ENCODE assay signal across 22 mouse cellular contexts in the genomic region with DNA sequence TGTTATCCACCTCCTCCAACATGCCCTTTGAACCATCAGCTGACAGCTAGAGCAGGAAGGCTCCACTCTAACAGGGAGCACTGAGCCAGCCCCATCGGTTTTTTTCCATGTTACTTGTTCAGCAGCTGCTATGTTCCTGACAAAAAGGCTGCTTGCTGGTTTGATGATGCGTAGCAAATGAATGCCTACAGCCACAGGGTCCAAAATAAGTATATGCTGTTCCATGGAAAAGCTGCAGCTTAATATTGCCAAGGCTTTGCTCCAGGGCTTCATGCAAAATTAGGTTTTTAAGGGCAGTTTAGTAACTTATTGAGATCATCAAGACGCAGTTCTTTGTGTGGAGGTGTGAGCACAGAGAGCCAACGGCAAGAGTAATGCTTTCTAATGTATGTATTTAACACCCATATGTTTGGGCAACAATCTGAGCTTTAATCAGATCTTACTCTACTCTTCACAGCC. TPM values are rescaled to one million over a fixed set of nuclear protein-coding genes. Genes with fewer than 3 reads are reported as not detected.
A peak's percentile ranks its signal among the peaks of the same experiment; 100 is the strongest.
DNase-seq lines count a peak whose midpoint lies in the region; ATAC-seq and TF ChIP-seq lines count a peak whose summit lies in the region.
"Had no signal": no experiment of that assay in that cellular context is flagged by ENCODE, and none has a peak within 500 bp of the region (broad histone marks: within the 10 kb centered on the region; RNA-seq: fewer than 3 reads in every experiment).

No protein-coding gene starts in this region.

- H3K9ac ChIP-seq in heart, adult 2 months (ENCODE audit: low read depth, low read length), result no peak overlapping the region
- H3K9ac ChIP-seq in hindbrain, embryonic 12.5 days, result no peak overlapping the region
- no peak overlapping the region for H3K9ac ChIP-seq in kidney, embryonic 15.5 days
- no peak overlapping the region for H3K9ac ChIP-seq in neural tube, embryonic 15.5 days (replicated peaks)
- H3K9ac ChIP-seq: embryonic facial prominence, embryonic 13.5 days; heart, embryonic 13.5 days; lung, embryonic 15.5 days had no signal

- no peaks in the 10 kb centered on the region for H3K9me3 ChIP-seq in hindbrain, embryonic 12.5 days (replicated peaks)
- H3K9me3 ChIP-seq in kidney, embryonic 15.5 days (replicated peaks), result no peaks in the 10 kb centered on the region
- no peaks in the 10 kb centered on the region for H3K9me3 ChIP-seq in neural tube, embryonic 15.5 days (replicated peaks)
- H3K9me3 ChIP-seq: embryonic facial prominence, embryonic 13.5 days; heart, embryonic 13.5 days; lung, embryonic 15.5 days had no signal

- TF ChIP-seq EP300 in heart, adult 2 months (IDR thresholded peaks at IDR 0.05; ENCODE audit: insufficient read depth, low read depth, low read length), result no peak

- H3K79me2 ChIP-seq in heart, adult 2 months (replicated peaks; ENCODE audit: control insufficient read depth, insufficient read depth, low read length), result no peaks in the 10 kb centered on the region

- TF ChIP-seq CTCF in heart, adult 2 months (IDR thresholded peaks at IDR 0.05), result no peak

- H3K4me3 ChIP-seq in heart, adult 2 months, result no peak overlapping the region
- H3K4me3 ChIP-seq in hindbrain, embryonic 12.5 days, result no peak overlapping the region
- no peak overlapping the region for H3K4me3 ChIP-seq in kidney, embryonic 15.5 days (replicated peaks)
- no peak overlapping the region for H3K4me3 ChIP-seq in neural tube, embryonic 15.5 days (replicated peaks)
- H3K4me3 ChIP-seq: embryonic facial prominence, embryonic 13.5 days; heart, embryonic 13.5 days; lung, embryonic 15.5 days had no signal

- ATAC-seq in hindbrain, embryonic 12.5 days (ENCODE audit: low FRiP score), result peak; percentile 69
- ATAC-seq in kidney, embryonic 15.5 days (replicated peaks; ENCODE audit: low FRiP score), result peak; percentile 52
- peak; percentile 53; the same call in 1 of the 2 replicates for ATAC-seq in neural tube, embryonic 15.5 days (ENCODE audit: low FRiP score)

- TF ChIP-seq POLR2A in heart, adult 2 months (IDR thresholded peaks at IDR 0.05; ENCODE audit: insufficient read depth, low read depth, low read length), result no peak

- no peaks in the 10 kb centered on the region for H3K27me3 ChIP-seq in heart, adult 2 months (ENCODE audit: control insufficient read depth, insufficient read depth, low read length)
- no peaks in the 10 kb centered on the region for H3K27me3 ChIP-seq in hindbrain, embryonic 12.5 days
- H3K27me3 ChIP-seq in kidney, embryonic 15.5 days, result peaks cover 5% of the 10 kb centered on the region; the same call in 1 of the 2 replicates
- H3K27me3 ChIP-seq in neural tube, embryonic 15.5 days (replicated peaks), result no peaks in the 10 kb centered on the region
- H3K27me3 ChIP-seq: embryonic facial prominence, embryonic 13.5 days; heart, embryonic 13.5 days; lung, embryonic 15.5 days had no signal

- H3K27ac ChIP-seq in heart, adult 2 months, result no peak overlapping the region
- no peak overlapping the region for H3K27ac ChIP-seq in hindbrain, embryonic 12.5 days
- H3K27ac ChIP-seq in kidney, embryonic 15.5 days, result no peak overlapping the region
- peak overlapping the region; percentile 15; the same call in 1 of the 2 replicates for H3K27ac ChIP-seq in neural tube, embryonic 15.5 days (replicated peaks)
- H3K27ac ChIP-seq: embryonic facial prominence, embryonic 13.5 days; heart, embryonic 13.5 days; kidney, postnatal 0 days; lung, embryonic 15.5 days had no signal

- H3K36me3 ChIP-seq in heart, adult 2 months (ENCODE audit: control insufficient read depth, insufficient read depth, low read length), result no peaks in the 10 kb centered on the region
- H3K36me3 ChIP-seq in hindbrain, embryonic 12.5 days, result no peaks in the 10 kb centered on the region
- H3K36me3 ChIP-seq in kidney, embryonic 15.5 days, result no peaks in the 10 kb centered on the region
- no peaks in the 10 kb centered on the region for H3K36me3 ChIP-seq in neural tube, embryonic 15.5 days
- H3K36me3 ChIP-seq: embryonic facial prominence, embryonic 13.5 days; heart, embryonic 13.5 days; lung, embryonic 15.5 days had no signal

- 79% methylated on average over 4 of the region's 4 CpGs for WGBS in heart, adult 2 months
- WGBS in hindbrain, embryonic 12.5 days, result 55% methylated on average over 4 of the region's 4 CpGs
- 56% methylated on average over 4 of the region's 4 CpGs for WGBS in kidney, embryonic 15.5 days
- 24% methylated on average over 4 of the region's 4 CpGs for WGBS in neural tube, embryonic 15.5 days

- intact Hi-C loops in heart, adult 2 months (cut with DNase I), result no loop called here

- no peak overlapping the region for H3K4me2 ChIP-seq in hindbrain, embryonic 12.5 days (replicated peaks)
- no peak overlapping the region for H3K4me2 ChIP-seq in kidney, embryonic 15.5 days
- no peak overlapping the region for H3K4me2 ChIP-seq in neural tube, embryonic 15.5 days
- H3K4me2 ChIP-seq: embryonic facial prominence, embryonic 13.5 days; heart, embryonic 13.5 days; liver, embryonic 11.5 days; lung, embryonic 15.5 days had no signal

- peak; percentile 33 for DNase-seq in heart, adult 11 months
- DNase-seq in heart, adult 2 months, result no peak
- no peak for DNase-seq in thymus, postnatal 14 days
- no peak for DNase-seq in lung, adult 18-20 months
- DNase-seq: adrenal gland, adult 2 months; cerebellum, adult 2 months; gastrocnemius, postnatal 36 days; left cerebral cortex, postnatal 4 days; right cerebral cortex, postnatal 14 days; thymus, postnatal 4 days had no signal

- H3K4me1 ChIP-seq in heart, adult 2 months (ENCODE audit: control insufficient read depth, insufficient read depth, low read length), result no peaks in the 10 kb centered on the region
- H3K4me1 ChIP-seq in hindbrain, embryonic 12.5 days, result no peaks in the 10 kb centered on the region
- H3K4me1 ChIP-seq in kidney, embryonic 15.5 days, result no peaks in the 10 kb centered on the region
- peaks cover 4% of the 10 kb centered on the region; the same call in 1 of the 2 replicates for H3K4me1 ChIP-seq in neural tube, embryonic 15.5 days
- H3K4me1 ChIP-seq: heart, embryonic 13.5 days; lung, embryonic 15.5 days had no signal

RNA-seq across cellular contexts. Expression of a gene that starts 9.7 kb away (rescaled TPM):
- total RNA-seq in heart, adult 2 months (2021), result not detected
- polyA plus RNA-seq in heart, adult 2 months (2012; rRNA removed), result not detected in 2 replicates
- polyA plus RNA-seq in hindbrain, embryonic 12.5 days (2016; fragmentation: Nextera tagmentation; extraction: Ambion mirVana), result 0.05 and 0.19 TPM in 2 replicates
- 38.0 and 41.3 TPM in 2 replicates for polyA plus RNA-seq in kidney, embryonic 15.5 days (2015; fragmentation: Nextera tagmentation; extraction: Ambion mirVana)
- polyA plus RNA-seq in neural tube, embryonic 15.5 days (2015; fragmentation: Nextera tagmentation; extraction: Ambion mirVana), result 0.06 TPM in 2 replicates
- total RNA-seq: adrenal gland, adult 2 months; gastrocnemius, postnatal 36 days; hematopoietic stem cell, adult 5-6 weeks; megakaryocyte progenitor cell, adult 5-6 weeks; monocyte, adult 5-6 weeks had no signal
- polyA plus RNA-seq: adrenal gland, adult 2 months; heart, embryonic 13.5 days; liver, embryonic 11.5 days; lung, embryonic 15.5 days had no signal

RNA-seq across cellular contexts. Expression of a gene that starts 25.5 kb away (rescaled TPM):
- total RNA-seq in heart, adult 2 months (2021), result not detected
- not detected in 2 replicates for polyA plus RNA-seq in heart, adult 2 months (2012; rRNA removed)
- 0.41 and 0.61 TPM in 2 replicates for polyA plus RNA-seq in hindbrain, embryonic 12.5 days (2016; fragmentation: Nextera tagmentation; extraction: Ambion mirVana)
- polyA plus RNA-seq in kidney, embryonic 15.5 days (2015; fragmentation: Nextera tagmentation; extraction: Ambion mirVana), result not detected in 2 replicates
- polyA plus RNA-seq in neural tube, embryonic 15.5 days (2015; fragmentation: Nextera tagmentation; extraction: Ambion mirVana), result 21.9 and 29.0 TPM in 2 replicates
- total RNA-seq: adrenal gland, adult 2 months; ES-E14; gastrocnemius, postnatal 36 days; hematopoietic stem cell, adult 5-6 weeks; megakaryocyte progenitor cell, adult 5-6 weeks; monocyte, adult 5-6 weeks had no signal
- polyA plus RNA-seq: adrenal gland, adult 2 months; embryonic facial prominence, embryonic 13.5 days; heart, embryonic 13.5 days; kidney, postnatal 0 days; liver, embryonic 11.5 days; lung, embryonic 15.5 days had no signal

RNA-seq across cellular contexts. Expression of a gene that starts 38.6 kb away (rescaled TPM):
- 1 to 10 TPM; 4.8 to 7.2 TPM for total RNA-seq in heart, adult 2 months (2021)
- 2.5 and 4.3 TPM in 2 replicates for polyA plus RNA-seq in heart, adult 2 months (2012; rRNA removed)
- 229 and 255 TPM in 2 replicates for polyA plus RNA-seq in hindbrain, embryonic 12.5 days (2016; fragmentation: Nextera tagmentation; extraction: Ambion mirVana)
- polyA plus RNA-seq in kidney, embryonic 15.5 days (2015; fragmentation: Nextera tagmentation; extraction: Ambion mirVana), result 108 and 110 TPM in 2 replicates
- 173 and 195 TPM in 2 replicates for polyA plus RNA-seq in neural tube, embryonic 15.5 days (2015; fragmentation: Nextera tagmentation; extraction: Ambion mirVana)

Comparison
In these comparisons a context has a peak if more than half of its experiments do, and no peak if none do; other contexts are left out.
1. RNA of a gene that starts 9.7 kb away (polyA plus RNA-seq): 38.0 to 41.3 TPM in kidney, embryonic 15.5 days; 0.05 to 0.19 TPM in hindbrain, embryonic 12.5 days, 0.06 TPM in neural tube, embryonic 15.5 days and not detected in heart, adult 2 months; every median in the first group is over 10 times any median in the second.
2. RNA of a gene that starts 25.5 kb away (polyA plus RNA-seq): 21.9 to 29.0 TPM in neural tube, embryonic 15.5 days; 0.41 to 0.61 TPM in hindbrain, embryonic 12.5 days, not detected in heart, adult 2 months and not detected in kidney, embryonic 15.5 days; every median in the first group is over 10 times any median in the second.
3. RNA of a gene that starts 38.6 kb away (polyA plus RNA-seq): 229 to 255 TPM in hindbrain, embryonic 12.5 days, 173 to 195 TPM in neural tube, embryonic 15.5 days and 108 to 110 TPM in kidney, embryonic 15.5 days; 2.5 to 4.3 TPM in heart, adult 2 months; every median in the first group is over 10 times any median in the second.
4. Peak in every context shown above with its lines, with median percentiles within 50 percentile points of each other: ATAC-seq.